Mouse (Mus musculus) stomach, postnatal 0 days (tissue): Measurements from ENCODE around the gene Slc41a2. TPM values are rescaled to one million over a fixed set of nuclear protein-coding genes. Genes with fewer than 3 reads are reported as not detected.
"Not testable (repeated sequence)": the region's sequence is repeated elsewhere in the genome, so short reads cannot be mapped to it uniquely, and the experiment has no call there.

Source experiments
- ATAC-seq: fragments of 200-750 bp; cut with Nextera tagmentation; 2 replicates; pipeline ENCODE4 v1.8.0; 2017; ENCODE audit not compliant: low FRiP score, low TSS enrichment
- DNase-seq: peaks from one replicate; pipeline ENCODE4 v3.0.0-alpha.2; 2016; ENCODE audit warnings: low spot score
- H3K27ac ChIP-seq: fragments of 300-500 bp; sonication (generic); replicated peaks from 2 replicates; pipeline ENCODE4 v1.5.1; 2014; ENCODE audit warnings: mild to moderate bottlenecking, control low read depth
- H3K27me3 ChIP-seq: fragments of 300-500 bp; sonication (generic); 2 replicates; pipeline ENCODE4 v1.6.1; 2014; ENCODE audit warnings: low read length; ENCODE audit not compliant: control insufficient read depth, insufficient read depth
- H3K36me3 ChIP-seq: fragments of 300-500 bp; sonication (generic); 2 replicates; pipeline ENCODE4 v1.6.1; 2014; ENCODE audit warnings: low read length, mixed read lengths; ENCODE audit not compliant: control insufficient read depth, insufficient read depth
- H3K4me1 ChIP-seq: fragments of 300-500 bp; sonication (generic); replicated peaks from 2 replicates; pipeline ENCODE4 v1.6.1; 2014; ENCODE audit warnings: antibody characterized with exemption; ENCODE audit not compliant: control insufficient read depth, insufficient read depth
- H3K4me2 ChIP-seq: fragments of 300-500 bp; sonication (generic); replicated peaks from 2 replicates; pipeline ENCODE4 v1.6.1; 2014; ENCODE audit warnings: low read depth, mild to moderate bottlenecking, control low read depth, moderate library complexity
- H3K4me3 ChIP-seq: fragments of 300-500 bp; sonication (generic); 2 replicates; pipeline ENCODE4 v1.5.1; 2014; ENCODE audit warnings: low read depth, low read length, control low read depth
- H3K9ac ChIP-seq: fragments of 300-500 bp; sonication (generic); 2 replicates; pipeline ENCODE4 v1.6.1; 2014; ENCODE audit warnings: mild to moderate bottlenecking, low read length, control low read depth, mixed read lengths
- H3K9me3 ChIP-seq: fragments of 300-500 bp; sonication (generic); 2 replicates; pipeline ENCODE4 v1.6.1; 2016; ENCODE audit warnings: low read length; ENCODE audit not compliant: control insufficient read depth
- CTCF ChIP-seq: IDR thresholded peaks from 2 replicates; pipeline ENCODE4 v1.5.1; 2016; ENCODE audit warnings: antibody characterized with exemption, low read depth, mild to moderate bottlenecking, moderate library complexity
- EP300 ChIP-seq: optimal IDR thresholded peaks from 2 replicates; pipeline ENCODE3; 2016; ENCODE audit warnings: antibody characterized with exemption
- WGBS: fragments of 180-500 bp; shearing (Covaris S2); extraction: QIAGEN DNeasy Blood & Tissue Kit; methylation state at CpG from one replicate; pipeline ENCODE4 v1.1.7; 2014; 5-methylcytosine and 5-hydroxymethylcytosine counted together
- polyA plus RNA-seq: library from polyadenylated mRNA; unstranded; fragments of >200 nt; fragmentation: Nextera tagmentation; extraction: Ambion mirVana; gene quantifications from 2 replicates; pipeline ENCODE4 v1.2.1, GENCODE M21; 2015

The Slc41a2 gene
- polyA plus RNA-seq, 1 experiment from 2014 or later: 0.92 TPM

GRCm38 (mm10) chr10:83382528-83382927 lies 44.8 kb upstream of the Slc41a2 start:
- Histone ChIP-seq H3K9ac (no peak overlapping the region), H3K27ac (no peak overlapping the region), H3K4me1 (no peaks in the 10 kb centered on the region), H3K9me3 (no peaks in the 10 kb centered on the region), H3K27me3 (no peaks in the 10 kb centered on the region), H3K4me2 (no peak overlapping the region), H3K4me3 (no peak overlapping the region), H3K36me3 (no peaks in the 10 kb centered on the region)
- DNase-seq (peak; percentile 6), ATAC-seq (no peak)
- WGBS: 77% methylated on average over 4 of the region's 4 CpGs
- TF ChIP-seq EP300 (no peak), CTCF (no peak)

GRCm38 (mm10) chr10:83380501-83380900 lies 42.8 kb upstream of the Slc41a2 start:
- H3K4me1 ChIP-seq: no peaks in the 10 kb centered on the region
- H3K9ac ChIP-seq: no peak overlapping the region
- no peak for TF ChIP-seq EP300
- no peak for TF ChIP-seq CTCF
- H3K27me3 ChIP-seq: no peaks in the 10 kb centered on the region
- H3K36me3 ChIP-seq: no peaks in the 10 kb centered on the region
- H3K4me3 ChIP-seq: no peak overlapping the region
- DNase-seq (peak; percentile 4), ATAC-seq (no peak)
- no peak overlapping the region for H3K27ac ChIP-seq
- H3K4me2 ChIP-seq: no peak overlapping the region
- H3K9me3 ChIP-seq: no peaks in the 10 kb centered on the region
- 91% methylated on average over 2 of the region's 2 CpGs for WGBS

DNA sequence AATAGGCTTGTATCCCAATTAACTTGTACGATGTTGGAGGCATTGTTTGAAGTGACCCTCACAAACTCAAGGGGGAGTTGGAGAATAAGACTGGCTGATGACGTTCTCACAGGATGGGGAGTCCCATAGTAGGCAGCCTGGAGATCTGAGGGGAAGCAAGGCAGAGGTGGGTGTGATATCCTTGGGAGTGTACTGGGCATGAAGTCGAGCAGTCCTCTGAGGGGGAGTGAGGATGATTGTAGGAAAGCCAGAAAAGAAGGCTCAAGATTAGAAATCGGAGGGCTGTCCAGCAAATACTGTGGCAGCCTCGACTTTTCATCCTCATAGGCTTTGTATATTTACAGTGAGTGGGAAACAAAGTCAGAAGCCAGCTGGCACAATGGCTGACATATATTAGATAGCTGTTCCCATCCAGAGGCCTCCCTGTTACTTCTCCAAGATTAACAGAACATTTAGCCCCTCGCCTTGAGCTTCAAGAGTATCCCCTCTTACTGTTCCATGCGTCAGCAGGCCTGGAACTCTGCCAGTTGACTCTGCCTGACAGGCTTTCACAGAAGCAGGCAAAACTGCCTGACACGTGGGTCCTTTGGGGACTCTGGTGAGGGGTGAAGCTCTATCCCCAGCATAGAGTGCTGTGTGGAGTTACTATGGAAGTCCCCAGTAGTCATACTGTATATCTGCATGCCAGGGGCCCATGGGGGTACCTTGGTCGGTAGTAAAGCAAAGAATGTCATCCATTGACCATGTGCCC lies 40.6 kb upstream of the Slc41a2 start:
- Histone ChIP-seq H3K4me1 (no peaks in the 10 kb centered on the region), H3K27me3 (no peaks in the 10 kb centered on the region), H3K27ac (no peak overlapping the region), H3K9ac (no peak overlapping the region), H3K9me3 (no peaks in the 10 kb centered on the region), H3K36me3 (no peaks in the 10 kb centered on the region), H3K4me2 (no peak overlapping the region), H3K4me3 (no peak overlapping the region)
- WGBS: 59% methylated on average over 9 of the region's 9 CpGs
- ATAC-seq: no peak
- TF ChIP-seq CTCF (no peak), EP300 (no peak)
- DNase-seq: peak; percentile 19

DNA sequence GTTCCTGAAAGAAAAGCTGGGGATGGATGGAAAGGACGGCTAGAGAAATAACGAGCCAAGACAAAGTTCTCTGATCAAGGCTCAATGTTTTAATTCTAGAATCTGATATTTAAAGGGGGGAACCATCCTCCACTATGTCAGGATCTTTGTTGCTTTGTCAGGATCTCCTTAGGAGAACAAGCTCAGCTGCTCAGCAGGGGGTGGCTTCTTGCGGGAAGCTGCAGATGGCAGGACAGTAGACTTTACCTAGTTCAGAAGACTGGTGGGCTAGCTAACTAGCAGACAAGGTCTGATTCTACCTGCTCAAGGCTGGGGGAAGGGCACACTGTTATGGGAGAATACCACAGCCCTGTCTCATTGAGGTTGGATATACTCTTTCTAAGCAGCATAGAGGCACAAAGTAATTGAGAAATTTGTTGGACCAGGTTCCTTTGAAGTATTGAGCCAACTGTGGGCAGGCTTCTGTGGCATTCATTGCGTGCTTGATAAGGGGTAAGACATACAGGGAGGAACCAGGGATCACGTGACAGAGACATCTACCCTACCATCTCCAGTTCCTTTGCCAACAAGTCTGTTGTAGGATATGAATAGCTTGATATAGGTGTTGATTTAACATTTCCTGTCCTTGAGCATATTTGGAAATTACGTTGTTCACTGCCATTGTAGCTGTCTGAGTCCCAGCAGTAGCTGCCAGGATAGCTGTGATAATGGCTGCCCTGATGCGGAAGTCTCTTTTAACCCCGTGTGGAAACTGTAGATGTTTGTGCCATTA lies 39.4 kb upstream of the Slc41a2 start:
- H3K4me1 ChIP-seq: no peaks in the 10 kb centered on the region
- H3K27ac ChIP-seq: no peak overlapping the region
- 84% methylated on average over 8 of the region's 8 CpGs for WGBS
- no peak overlapping the region for H3K4me2 ChIP-seq
- H3K4me3 ChIP-seq: no peak overlapping the region
- H3K9ac ChIP-seq: no peak overlapping the region
- TF ChIP-seq EP300: no peak
- TF ChIP-seq CTCF: no peak
- H3K9me3 ChIP-seq: no peaks in the 10 kb centered on the region
- DNase-seq (peak; percentile 6), ATAC-seq (no peak)
- H3K36me3 ChIP-seq: no peaks in the 10 kb centered on the region
- H3K27me3 ChIP-seq: no peaks in the 10 kb centered on the region

- WGBS: 85% methylated on average over 5 of the region's 5 CpGs
- not testable (repeated sequence) for ATAC-seq, H3K9me3 ChIP-seq, H3K27me3 ChIP-seq, H3K4me1 ChIP-seq, H3K36me3 ChIP-seq, H3K27ac ChIP-seq, DNase-seq, H3K4me2 ChIP-seq, H3K4me3 ChIP-seq, H3K9ac ChIP-seq
Observed at GRCm38 (mm10) chr10:83375458-83375857, 37.8 kb upstream of the Slc41a2 start.
